Mouse (Mus musculus) heart, postnatal 0 days (tissue): ENCODE measurements around the gene Eya4.

ENCODE experiments used
- CTCF ChIP-seq: IDR thresholded peaks from 2 replicates; pipeline ENCODE4 v1.5.1; 2016; ENCODE audit warnings: antibody characterized with exemption, control low read depth, low read depth
- EP300 ChIP-seq: IDR thresholded peaks from 2 replicates; pipeline ENCODE4 v1.6.1; 2016; ENCODE audit warnings: antibody characterized with exemption, low read depth

DNA sequence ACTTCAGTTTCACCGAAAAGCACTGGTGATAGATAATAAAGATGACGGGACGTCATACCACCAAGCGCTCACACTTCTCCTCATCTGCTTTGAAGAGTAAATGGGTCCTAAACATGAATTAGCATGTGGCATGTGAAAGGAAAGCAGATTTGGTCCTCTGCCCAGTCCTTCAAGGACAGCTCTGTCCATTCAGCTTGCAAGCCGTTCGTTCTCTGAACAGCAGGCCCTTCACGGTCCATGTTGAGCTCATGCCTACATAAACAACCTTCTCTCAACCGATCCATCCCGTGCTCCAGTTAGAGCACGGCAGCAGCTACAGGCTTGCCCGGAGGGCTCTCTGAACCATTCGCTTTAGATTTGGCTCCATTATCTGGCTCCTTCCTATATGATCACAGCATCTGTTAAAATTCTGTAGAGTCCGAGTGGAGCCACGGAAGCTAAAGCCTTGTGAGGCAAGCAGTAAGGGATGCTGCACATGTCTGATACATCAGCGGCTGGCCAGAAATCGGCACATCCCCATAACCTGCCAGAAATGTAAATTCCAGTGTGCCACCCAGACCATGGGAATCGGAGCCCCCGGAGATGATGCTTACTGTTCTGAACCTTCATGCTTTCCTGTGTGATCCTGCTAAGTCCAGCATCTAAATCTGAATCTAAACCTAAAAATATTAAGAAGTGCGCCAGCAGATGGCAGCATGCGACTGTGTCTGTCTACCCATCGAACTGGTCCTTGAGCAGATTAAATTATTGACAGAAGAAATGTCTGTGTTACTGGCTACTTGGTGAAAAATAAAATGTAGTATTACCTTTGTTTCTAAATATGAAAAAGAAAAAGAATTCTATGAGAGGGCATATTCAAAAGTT, 264.0 kb downstream of the Eya4 start:
- no peak for TF ChIP-seq EP300
- peak; percentile 58 for TF ChIP-seq CTCF
